Mouse (Mus musculus) small intestine, adult 2 months (tissue): ENCODE measurements around the gene Gstm1. TPM values are rescaled to one million over a fixed set of nuclear protein-coding genes. Genes with fewer than 3 reads are reported as not detected.

Experiments
- H3K27ac ChIP-seq: fragments of 200-500 bp; 2 replicates; pipeline ENCODE4 v1.5.1; 2012; ENCODE audit warnings: low read depth, low read length, control low read depth, inconsistent platforms; ENCODE audit not compliant: insufficient read depth
- H3K27me3 ChIP-seq: fragments of 200-500 bp; 2 replicates; pipeline ENCODE4 v1.6.1; 2012; ENCODE audit warnings: mild to moderate bottlenecking, moderate library complexity, low read length, inconsistent platforms; ENCODE audit not compliant: control insufficient read depth, insufficient read depth
- H3K36me3 ChIP-seq: fragments of 200-500 bp; 2 replicates; pipeline ENCODE4 v1.6.1; 2012; ENCODE audit warnings: mild to moderate bottlenecking, low read length, control low read depth, inconsistent platforms; ENCODE audit not compliant: control insufficient read depth, insufficient read depth
- H3K4me1 ChIP-seq: fragments of 200-500 bp; 2 replicates; pipeline ENCODE4 v1.6.1; 2012; ENCODE audit warnings: low read length, inconsistent platforms, mixed read lengths; ENCODE audit not compliant: control insufficient read depth, insufficient read depth, insufficient read length
- H3K4me3 ChIP-seq: fragments of 200-500 bp; 2 replicates; pipeline ENCODE4 v1.5.1; 2012; ENCODE audit warnings: low read depth, mild to moderate bottlenecking, control low read depth, inconsistent platforms, low read length, moderate library complexity
- CTCF ChIP-seq: fragments of 200-500 bp; IDR thresholded peaks from 2 replicates; pipeline ENCODE4 v1.5.1; 2012; ENCODE audit warnings: low read depth, mild to moderate bottlenecking, control low read depth, inconsistent platforms, low read length, moderate library complexity, mixed read lengths; ENCODE audit not compliant: insufficient replicate concordance, insufficient read length; ENCODE audit errors: extremely low read depth
- POLR2A ChIP-seq: fragments of 200-500 bp; IDR thresholded peaks from 2 replicates; pipeline ENCODE4 v1.6.1; 2012; ENCODE audit warnings: low read depth, mild to moderate bottlenecking, control low read depth, inconsistent platforms, low read length, moderate library complexity
- WGBS: fragments of 180-500 bp; shearing (Covaris S2); methylation state at CpG from one replicate; pipeline ENCODE4 v1.1.7; 2018; 5-methylcytosine and 5-hydroxymethylcytosine counted together
- polyA plus RNA-seq: library from polyadenylated mRNA; depleted of rRNA; stranded (reverse); fragments of >200 nt; gene quantifications from 2 replicates; pipeline ENCODE4 v1.2.3, GENCODE M21; 2012

Gene Gstm1
- polyA plus RNA-seq, 1 experiment, result 243 TPM

GRCm38 (mm10) chr3:108048306-108048705 lies 30.5 kb upstream of the Gstm1 start:
- 14% methylated on average over 3 of the region's 3 CpGs for WGBS
- Histone ChIP-seq H3K27me3 (no peaks in the 10 kb centered on the region), H3K27ac (no peak overlapping the region), H3K4me1 (peaks cover 6% of the 10 kb centered on the region), H3K4me3 (no peak overlapping the region), H3K36me3 (no peaks in the 10 kb centered on the region)
- no peak for TF ChIP-seq POLR2A
- no peak for TF ChIP-seq CTCF

- Histone ChIP-seq H3K4me3 (no peak overlapping the region), H3K27me3 (no peaks in the 10 kb centered on the region), H3K36me3 (no peaks in the 10 kb centered on the region), H3K4me1 (peaks cover 6% of the 10 kb centered on the region), H3K27ac (no peak overlapping the region)
- WGBS, result 82% methylated on average over 2 of the region's 2 CpGs
- TF ChIP-seq CTCF, result no peak
- TF ChIP-seq POLR2A, result no peak
These were observed 29.3 kb upstream of the Gstm1 start for GRCm38 (mm10) chr3:108046944-108047655.

- 3% methylated on average over 29 of the region's 29 CpGs for WGBS
- H3K4me3 ChIP-seq, result peak within 1 kb of the TSS; percentile 60
- no peaks in the 10 kb centered on the region for H3K36me3 ChIP-seq
- no peaks in the 10 kb centered on the region for H3K27me3 ChIP-seq
- TF ChIP-seq POLR2A (peak; percentile 75), CTCF (no peak)
- peak within 1 kb of the TSS; percentile 56 for H3K27ac ChIP-seq
- peaks cover 16% of the 10 kb centered on the region for H3K4me1 ChIP-seq
These were observed 26.8 kb upstream of the Gstm1 start, which contains the start of gene Gstm4 for GRCm38 (mm10) chr3:108044394-108045140. Gene Gstm4, minus strand, starts transcription at chr3:108044894.

- peaks cover 3% of the 10 kb centered on the region; the same call in 1 of the 2 replicates for H3K4me1 ChIP-seq
- no peak for TF ChIP-seq POLR2A
- TF ChIP-seq CTCF, result no peak
- no peaks in the 10 kb centered on the region for H3K36me3 ChIP-seq
- H3K4me3 ChIP-seq, result no peak overlapping the region
- WGBS, result 73% methylated on average over 5 of the region's 5 CpGs
- no peak overlapping the region for H3K27ac ChIP-seq
- no peaks in the 10 kb centered on the region for H3K27me3 ChIP-seq
These were observed 15.4 kb upstream of the Gstm1 start for GRCm38 (mm10) chr3:108033156-108033555.

GRCm38 (mm10) chr3:108032113-108032512 lies 14.3 kb upstream of the Gstm1 start:
- no peak for TF ChIP-seq POLR2A
- TF ChIP-seq CTCF, result no peak
- Histone ChIP-seq H3K4me3 (no peak overlapping the region), H3K27ac (no peak overlapping the region), H3K36me3 (no peaks in the 10 kb centered on the region), H3K4me1 (peaks cover 8% of the 10 kb centered on the region; the same call in 1 of the 2 replicates), H3K27me3 (no peaks in the 10 kb centered on the region)

- no peak for TF ChIP-seq POLR2A
- Histone ChIP-seq H3K27ac (no peak overlapping the region), H3K36me3 (no peaks in the 10 kb centered on the region), H3K4me1 (peaks cover 19% of the 10 kb centered on the region; the same call in 1 of the 2 replicates), H3K27me3 (no peaks in the 10 kb centered on the region), H3K4me3 (no peak overlapping the region)
- WGBS, result 95% methylated on average over 4 of the region's 4 CpGs
These were observed 11.0 kb upstream of the Gstm1 start for GRCm38 (mm10) chr3:108028641-108029365.

GRCm38 (mm10) chr3:108026597-108026996 lies 8.8 kb upstream of the Gstm1 start:
- Histone ChIP-seq H3K36me3 (no peaks in the 10 kb centered on the region), H3K4me1 (peaks cover 25% of the 10 kb centered on the region; the same call in 1 of the 2 replicates), H3K27me3 (no peaks in the 10 kb centered on the region), H3K4me3 (no peak overlapping the region), H3K27ac (peak overlapping the region; percentile 56)
- WGBS, result 34% methylated on average over 1 of the region's 1 CpGs
- TF ChIP-seq CTCF, result no peak
- TF ChIP-seq POLR2A, result no peak
